Mouse (Mus musculus) hindbrain, embryonic 16.5 days (tissue): ENCODE data around the gene Krtap19-4. TPM values are rescaled to one million over a fixed set of nuclear protein-coding genes. Genes with fewer than 3 reads are reported as not detected.

Experiments
- ATAC-seq: fragments of 200-750 bp; cut with Nextera tagmentation; 2 replicates; pipeline ENCODE4 v1.8.0; 2017; ENCODE audit warnings: moderate TSS enrichment, moderate library complexity
- H3K27ac ChIP-seq: fragments of 300-500 bp; sonication (generic); 2 replicates; pipeline ENCODE4 v1.5.1; 2014; ENCODE audit warnings: low read depth, mild to moderate bottlenecking, control low read depth, low read length, moderate library complexity
- H3K27me3 ChIP-seq: fragments of 300-500 bp; sonication (generic); replicated peaks from 2 replicates; pipeline ENCODE4 v1.6.1; 2014; ENCODE audit warnings: low read length; ENCODE audit not compliant: control insufficient read depth, insufficient read depth
- H3K36me3 ChIP-seq: fragments of 300-500 bp; sonication (generic); 2 replicates; pipeline ENCODE4 v1.6.1; 2014; ENCODE audit warnings: mild to moderate bottlenecking, low read length, moderate library complexity, mixed read lengths; ENCODE audit not compliant: control insufficient read depth, insufficient read depth
- H3K4me1 ChIP-seq: fragments of 300-500 bp; sonication (generic); 2 replicates; pipeline ENCODE4 v1.6.1; 2014; ENCODE audit warnings: low read depth, low read length; ENCODE audit not compliant: control insufficient read depth, insufficient read depth
- H3K4me2 ChIP-seq: fragments of 300-500 bp; sonication (generic); 2 replicates; pipeline ENCODE4 v1.6.1; 2014; ENCODE audit warnings: mild to moderate bottlenecking, low read length, control low read depth, moderate library complexity
- H3K4me3 ChIP-seq: fragments of 300-500 bp; sonication (generic); 2 replicates; pipeline ENCODE4 v1.5.1; 2014; ENCODE audit warnings: mild to moderate bottlenecking, low read length, control low read depth, moderate library complexity
- H3K9ac ChIP-seq: fragments of 300-500 bp; sonication (generic); 2 replicates; pipeline ENCODE4 v1.6.1; 2014; ENCODE audit warnings: low read depth, mild to moderate bottlenecking, control low read depth, low read length, moderate library complexity
- H3K9me3 ChIP-seq: fragments of 300-500 bp; sonication (generic); 2 replicates; pipeline ENCODE4 v1.6.1; 2014; ENCODE audit warnings: mild to moderate bottlenecking, low read length, moderate library complexity; ENCODE audit not compliant: control insufficient read depth
- WGBS: fragments of 180-500 bp; shearing (Covaris S2); extraction: QIAGEN DNeasy Blood & Tissue Kit; methylation state at CpG from one replicate; pipeline ENCODE4 v1.1.7; 2014; 5-methylcytosine and 5-hydroxymethylcytosine counted together
- polyA plus RNA-seq: library from polyadenylated mRNA; unstranded; fragments of >200 nt; fragmentation: Nextera tagmentation; extraction: Ambion mirVana; gene quantifications from 2 replicates; pipeline ENCODE4 v1.2.1, GENCODE M21; 2015

The Krtap19-4 gene
- polyA plus RNA-seq, 1 experiment from 2014 or later = not detected

DNA sequence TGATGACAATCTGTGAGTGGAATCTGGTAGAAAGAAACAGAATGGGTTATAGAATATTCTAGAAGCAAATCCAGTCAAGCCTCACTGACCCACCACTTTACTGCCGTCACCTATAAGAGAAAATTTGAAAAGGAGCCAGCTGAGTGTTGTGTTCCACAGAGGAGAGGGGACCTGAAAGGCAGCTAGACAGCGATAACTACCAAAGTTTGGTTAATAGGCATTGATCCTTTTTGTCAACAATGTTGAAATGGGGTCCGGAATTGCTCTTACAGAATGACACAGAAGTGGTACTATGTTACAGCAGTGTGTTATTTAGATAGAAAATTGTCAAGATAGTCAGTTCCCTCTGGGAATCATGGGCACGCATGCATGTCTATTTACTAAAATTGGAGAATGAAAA is 36.3 kb downstream of the Krtap19-4 start:
- no peak for ATAC-seq
- no peaks in the 10 kb centered on the region for H3K27me3 ChIP-seq
- no peak overlapping the region for H3K27ac ChIP-seq
- no peaks in the 10 kb centered on the region for H3K36me3 ChIP-seq
- H3K4me2 ChIP-seq = no peak overlapping the region
- no peaks in the 10 kb centered on the region for H3K4me1 ChIP-seq
- no peak overlapping the region for H3K4me3 ChIP-seq
- whole genome bisulfite sequencing = 89% methylated on average over 4 of the region's 4 CpGs
- no peaks in the 10 kb centered on the region for H3K9me3 ChIP-seq
- no peak overlapping the region for H3K9ac ChIP-seq

GRCm38 (mm10) chr16:88847363-88847762 is 37.5 kb downstream of the Krtap19-4 start:
- 90% methylated on average over 1 of the region's 1 CpGs for WGBS
- ATAC-seq = no peak
- no peaks in the 10 kb centered on the region for H3K4me1 ChIP-seq

More at GRCm38 (mm10) chr16:88847363-88847762, 37.5 kb downstream of the Krtap19-4 start:
- no peak overlapping the region for H3K9ac ChIP-seq
- no peaks in the 10 kb centered on the region for H3K27me3 ChIP-seq
- no peak overlapping the region for H3K27ac ChIP-seq
- no peaks in the 10 kb centered on the region for H3K36me3 ChIP-seq
- no peaks in the 10 kb centered on the region for H3K9me3 ChIP-seq
- no peak overlapping the region for H3K4me3 ChIP-seq
- no peak overlapping the region for H3K4me2 ChIP-seq

Other genes with a start within 250 kb of the Krtap19-4 start
- gene Krtap26-1, start 237.3 kb downstream of the Krtap19-4 start, polyA plus RNA-seq = not detected in 2 replicates
- not detected in 2 replicates for gene Krtap27-1, start 213.4 kb downstream of the Krtap19-4 start, polyA plus RNA-seq
- not detected in 2 replicates for gene 2310061N02Rik, start 177.1 kb downstream of the Krtap19-4 start, polyA plus RNA-seq
- gene Krtap13-1, start 156.2 kb downstream of the Krtap19-4 start, polyA plus RNA-seq = not detected in 2 replicates
- gene Krtap13, start 133.5 kb downstream of the Krtap19-4 start, polyA plus RNA-seq = not detected in 2 replicates
- not detected in 2 replicates for gene 2310034C09Rik, start 126.2 kb downstream of the Krtap19-4 start, polyA plus RNA-seq
- not detected in 2 replicates for gene 2310057N15Rik, start 110.9 kb downstream of the Krtap19-4 start, polyA plus RNA-seq
- not detected in 2 replicates for gene Gm5965, start 107.2 kb downstream of the Krtap19-4 start, polyA plus RNA-seq
- gene Gm20741, start 72.9 kb downstream of the Krtap19-4 start, polyA plus RNA-seq = not detected in 2 replicates
- 0.25 TPM in 1 of 2 replicates, not detected in the other for gene Krtap15, start 64.9 kb downstream of the Krtap19-4 start, polyA plus RNA-seq
- not detected in 2 replicates for gene Krtap14, start 58.9 kb downstream of the Krtap19-4 start, polyA plus RNA-seq
- gene Krtap19-1, start 15.7 kb downstream of the Krtap19-4 start, polyA plus RNA-seq = not detected in 2 replicates
- not detected in 2 replicates for gene Krtap19-2, start 10.8 kb downstream of the Krtap19-4 start, polyA plus RNA-seq
- not detected in 2 replicates for gene Krtap19-3, start 7.1 kb downstream of the Krtap19-4 start, polyA plus RNA-seq
- gene Krtap19-5, start 11.4 kb upstream of the Krtap19-4 start, polyA plus RNA-seq = not detected in 2 replicates
- gene Krtap19-9b, start 47.2 kb upstream of the Krtap19-4 start, polyA plus RNA-seq = not detected in 2 replicates
- gene Krtap16-3, start 77.8 kb upstream of the Krtap19-4 start, polyA plus RNA-seq = not detected in 2 replicates
- gene Krtap22-2, start 125.7 kb upstream of the Krtap19-4 start, polyA plus RNA-seq = not detected in 2 replicates
- gene Gm10229, start 130.2 kb upstream of the Krtap19-4 start, polyA plus RNA-seq = not detected in 2 replicates
- gene Krtap6-1, start 146.6 kb upstream of the Krtap19-4 start, polyA plus RNA-seq = not detected in 2 replicates
- not detected in 2 replicates for gene Gm10228, start 156.4 kb upstream of the Krtap19-4 start, polyA plus RNA-seq
- gene Krtap6-5, start 162.8 kb upstream of the Krtap19-4 start, polyA plus RNA-seq = not detected in 2 replicates
- not detected in 2 replicates for gene 1110025L11Rik, start 178.9 kb upstream of the Krtap19-4 start, polyA plus RNA-seq
- not detected in 2 replicates for gene Krtap6-3, start 198.9 kb upstream of the Krtap19-4 start, polyA plus RNA-seq